Mouse (Mus musculus) midbrain, embryonic 16.5 days (tissue): ENCODE data around the gene Dnajc28. TPM values are rescaled to one million over a fixed set of nuclear protein-coding genes. Genes with fewer than 3 reads are reported as not detected.

ENCODE experiments used
- ATAC-seq: fragments of 200-750 bp; cut with Nextera tagmentation; 2 replicates; pipeline ENCODE4 v1.8.0; 2017; ENCODE audit warnings: moderate TSS enrichment
- H3K27ac ChIP-seq: fragments of 300-500 bp; sonication (generic); 2 replicates; pipeline ENCODE4 v1.5.1; 2014; ENCODE audit warnings: mild to moderate bottlenecking, low read length, mixed read lengths
- H3K27me3 ChIP-seq: fragments of 300-500 bp; sonication (generic); 2 replicates; pipeline ENCODE4 v1.6.1; 2014; ENCODE audit warnings: low read depth, low read length, mixed read lengths; ENCODE audit not compliant: control insufficient read depth, insufficient read depth
- H3K36me3 ChIP-seq: fragments of 300-500 bp; sonication (generic); 2 replicates; pipeline ENCODE4 v1.6.1; 2014; ENCODE audit warnings: mild to moderate bottlenecking, low read length, moderate library complexity, mixed read lengths; ENCODE audit not compliant: control insufficient read depth, insufficient read depth
- H3K4me1 ChIP-seq: fragments of 300-500 bp; sonication (generic); 2 replicates; pipeline ENCODE4 v1.6.1; 2014; ENCODE audit warnings: mild to moderate bottlenecking, low read length, mixed read lengths; ENCODE audit not compliant: control insufficient read depth, insufficient read depth
- H3K4me2 ChIP-seq: fragments of 300-500 bp; sonication (generic); 2 replicates; pipeline ENCODE4 v1.6.1; 2014; ENCODE audit warnings: mild to moderate bottlenecking, low read length, mixed read lengths
- H3K4me3 ChIP-seq: fragments of 300-500 bp; sonication (generic); 2 replicates; pipeline ENCODE4 v1.5.1; 2014; ENCODE audit warnings: low read depth, mild to moderate bottlenecking, low read length, moderate library complexity, mixed read lengths
- H3K9ac ChIP-seq: fragments of 300-500 bp; sonication (generic); 2 replicates; pipeline ENCODE4 v1.6.1; 2014; ENCODE audit warnings: low read depth, low read length, mixed read lengths
- H3K9me3 ChIP-seq: fragments of 300-500 bp; sonication (generic); replicated peaks from 2 replicates; pipeline ENCODE4 v1.6.1; 2014; ENCODE audit warnings: mild to moderate bottlenecking, low read length, mixed read lengths; ENCODE audit not compliant: control insufficient read depth, poor library complexity, severe bottlenecking
- WGBS: fragments of 180-500 bp; shearing (Covaris S2); extraction: QIAGEN DNeasy Blood & Tissue Kit; methylation state at CpG from one replicate; pipeline ENCODE4 v1.1.7; 2014; 5-methylcytosine and 5-hydroxymethylcytosine counted together
- polyA plus RNA-seq: library from polyadenylated mRNA; unstranded; fragments of >200 nt; fragmentation: Nextera tagmentation; extraction: Ambion mirVana; gene quantifications from 2 replicates; pipeline ENCODE4 v1.2.1, GENCODE M21; 2015

Gene Dnajc28
- polyA plus RNA-seq, 1 experiment from 2014 or later, result 7.3 TPM

DNA sequence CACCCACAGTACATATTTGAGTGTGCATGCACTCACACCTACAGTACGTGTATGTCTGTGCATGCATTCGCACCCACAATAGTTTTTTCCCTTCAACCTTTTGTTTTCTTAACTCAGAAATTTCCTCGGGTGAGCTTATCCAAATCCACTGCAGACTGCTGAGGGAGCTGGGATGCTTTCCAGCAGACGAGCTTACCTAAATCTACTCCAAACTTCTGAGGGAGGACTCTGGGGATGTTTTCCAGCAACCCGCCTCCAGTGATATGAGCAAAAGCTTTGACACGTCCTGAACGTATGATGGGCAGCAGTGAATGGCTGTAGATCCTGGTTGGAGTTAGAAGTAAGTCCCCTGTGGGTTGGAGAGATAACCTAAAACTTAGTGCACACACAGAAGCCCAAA is 9.0 kb upstream of the Dnajc28 start:
- H3K4me2 ChIP-seq, result no peak overlapping the region
- H3K9ac ChIP-seq, result no peak overlapping the region
- H3K9me3 ChIP-seq, result no peaks in the 10 kb centered on the region
- H3K4me3 ChIP-seq, result no peak overlapping the region
- WGBS, result 91% methylated on average over 7 of the region's 7 CpGs
- H3K4me1 ChIP-seq, result no peaks in the 10 kb centered on the region
- H3K27me3 ChIP-seq, result no peaks in the 10 kb centered on the region
- ATAC-seq, result no peak
- H3K27ac ChIP-seq, result no peak overlapping the region
- H3K36me3 ChIP-seq, result peaks cover 27% of the 10 kb centered on the region

- no peak for ATAC-seq
- H3K36me3 ChIP-seq, result peaks cover 19% of the 10 kb centered on the region
- H3K4me2 ChIP-seq, result no peak overlapping the region
- no peak overlapping the region for H3K9ac ChIP-seq
- 93% methylated on average over 9 of the region's 9 CpGs for WGBS
- H3K4me1 ChIP-seq, result peaks cover 3% of the 10 kb centered on the region; the same call in 1 of the 2 replicates
- no peaks in the 10 kb centered on the region for H3K27me3 ChIP-seq
- no peak overlapping the region for H3K4me3 ChIP-seq
- no peak overlapping the region for H3K27ac ChIP-seq
- H3K9me3 ChIP-seq, result no peaks in the 10 kb centered on the region
These were observed 4.2 kb upstream of the Dnajc28 start for GRCm38 (mm10) chr16:91623074-91623473.

GRCm38 (mm10) chr16:91620991-91621390 is 2.2 kb upstream of the Dnajc28 start:
- no peak overlapping the region for H3K4me2 ChIP-seq
- no peak overlapping the region for H3K9ac ChIP-seq
- peaks cover 5% of the 10 kb centered on the region; the same call in 1 of the 2 replicates for H3K4me1 ChIP-seq
- H3K36me3 ChIP-seq, result peaks cover 11% of the 10 kb centered on the region
- no peaks in the 10 kb centered on the region for H3K27me3 ChIP-seq
- 95% methylated on average over 11 of the region's 11 CpGs for WGBS
- no peak overlapping the region for H3K4me3 ChIP-seq
- no peaks in the 10 kb centered on the region for H3K9me3 ChIP-seq
- no peak overlapping the region for H3K27ac ChIP-seq
- ATAC-seq, result no peak

- no peaks in the 10 kb centered on the region for H3K9me3 ChIP-seq
- H3K36me3 ChIP-seq, result peaks cover 9% of the 10 kb centered on the region
- no peaks in the 10 kb centered on the region for H3K27me3 ChIP-seq
- H3K4me2 ChIP-seq, result no peak overlapping the region
- ATAC-seq, result no peak
- H3K4me1 ChIP-seq, result peaks cover 5% of the 10 kb centered on the region; the same call in 1 of the 2 replicates
- WGBS, result 95% methylated on average over 5 of the region's 5 CpGs
- H3K4me3 ChIP-seq, result no peak overlapping the region
- no peak overlapping the region for H3K9ac ChIP-seq
- H3K27ac ChIP-seq, result no peak overlapping the region
These were observed 1.4 kb upstream of the Dnajc28 start for GRCm38 (mm10) chr16:91620185-91620584.

DNA sequence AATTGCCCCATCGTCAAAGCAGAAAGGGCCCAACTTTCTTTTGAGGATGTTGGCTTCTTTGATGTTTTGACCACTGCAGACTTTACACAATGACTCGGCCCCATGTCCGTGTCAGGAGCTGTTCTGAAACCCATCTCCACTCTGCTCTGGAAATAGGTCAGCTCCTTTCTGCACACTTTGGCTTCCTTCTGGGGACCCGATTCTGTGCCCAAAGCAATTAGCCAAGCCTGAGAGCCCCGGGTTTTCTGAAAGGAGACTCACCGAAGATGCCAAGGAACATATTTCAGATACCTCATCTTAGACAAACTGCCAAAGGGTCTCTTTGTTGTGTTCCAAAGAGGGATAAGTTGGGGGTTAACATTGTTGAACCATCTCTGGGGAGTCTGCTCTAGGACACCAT is 4.3 kb downstream of the Dnajc28 start:
- H3K27ac ChIP-seq, result no peak overlapping the region
- H3K4me1 ChIP-seq, result peaks cover 5% of the 10 kb centered on the region; the same call in 1 of the 2 replicates
- WGBS, result 85% methylated on average over 6 of the region's 6 CpGs
- H3K4me3 ChIP-seq, result no peak overlapping the region
- no peak overlapping the region for H3K9ac ChIP-seq
- H3K27me3 ChIP-seq, result no peaks in the 10 kb centered on the region
- no peaks in the 10 kb centered on the region for H3K36me3 ChIP-seq
- H3K9me3 ChIP-seq, result no peaks in the 10 kb centered on the region
- no peak for ATAC-seq
- H3K4me2 ChIP-seq, result no peak overlapping the region

- no peaks in the 10 kb centered on the region for H3K36me3 ChIP-seq
- 70% methylated on average over 5 of the region's 5 CpGs for WGBS
- no peak overlapping the region for H3K9ac ChIP-seq
- ATAC-seq, result no peak
- H3K9me3 ChIP-seq, result no peaks in the 10 kb centered on the region
- H3K27me3 ChIP-seq, result no peaks in the 10 kb centered on the region
- no peak overlapping the region for H3K4me2 ChIP-seq
- H3K4me1 ChIP-seq, result no peaks in the 10 kb centered on the region
- no peak overlapping the region for H3K4me3 ChIP-seq
- H3K27ac ChIP-seq, result no peak overlapping the region
These were observed 6.3 kb downstream of the Dnajc28 start for GRCm38 (mm10) chr16:91612525-91612924.

- 69% methylated on average over 11 of the region's 11 CpGs for WGBS
- H3K4me1 ChIP-seq, result no peaks in the 10 kb centered on the region
- H3K4me3 ChIP-seq, result no peak overlapping the region
- no peak overlapping the region for H3K9ac ChIP-seq
- no peaks in the 10 kb centered on the region for H3K27me3 ChIP-seq
- ATAC-seq, result no peak
- no peak overlapping the region for H3K4me2 ChIP-seq
- no peaks in the 10 kb centered on the region for H3K36me3 ChIP-seq
- no peaks in the 10 kb centered on the region for H3K9me3 ChIP-seq
- H3K27ac ChIP-seq, result no peak overlapping the region
These were observed 7.6 kb downstream of the Dnajc28 start for GRCm38 (mm10) chr16:91611248-91611647.

DNA sequence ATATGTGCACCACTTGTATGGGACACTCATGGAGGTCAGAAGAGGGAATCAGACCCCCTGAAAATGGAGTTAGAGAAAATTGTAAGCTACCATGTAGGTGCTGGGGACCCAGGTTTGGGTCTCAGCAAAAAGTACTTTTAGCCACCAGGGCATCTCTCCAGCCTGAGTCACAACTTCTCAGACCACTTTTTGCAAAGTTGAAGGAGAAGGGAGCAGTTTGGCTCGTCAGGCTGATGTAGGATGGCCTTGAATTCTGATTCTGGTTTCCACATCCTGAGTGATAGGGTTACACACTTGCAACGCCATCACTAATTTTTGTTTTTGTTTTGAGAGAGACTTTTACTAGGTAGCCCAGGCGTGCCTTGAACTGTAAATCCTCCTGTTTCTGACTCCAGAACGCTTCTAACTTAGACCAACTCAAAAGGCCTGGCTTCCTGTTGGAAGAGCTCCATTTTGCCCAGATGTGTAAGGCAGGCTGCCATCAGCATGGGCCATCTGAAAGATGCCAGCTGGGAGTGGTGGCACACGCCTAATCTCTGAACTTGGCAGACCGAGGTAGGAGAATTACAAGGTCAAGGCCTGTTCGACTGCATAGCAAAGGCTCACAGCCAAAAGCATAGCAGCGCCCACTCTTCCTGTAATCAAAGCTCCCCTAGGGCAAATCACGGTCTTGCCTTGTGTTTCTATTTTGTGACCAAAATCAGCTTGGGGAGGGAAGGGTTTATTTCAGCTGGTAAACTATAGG is 9.2 kb downstream of the Dnajc28 start:
- H3K4me1 ChIP-seq, result no peaks in the 10 kb centered on the region
- no peak overlapping the region for H3K4me3 ChIP-seq
- no peaks in the 10 kb centered on the region for H3K36me3 ChIP-seq
- WGBS, result 77% methylated on average over 9 of the region's 9 CpGs
- no peak overlapping the region for H3K9ac ChIP-seq
- no peaks in the 10 kb centered on the region for H3K9me3 ChIP-seq
- H3K27me3 ChIP-seq, result no peaks in the 10 kb centered on the region
- no peak overlapping the region for H3K27ac ChIP-seq
- no peak overlapping the region for H3K4me2 ChIP-seq
- no peak for ATAC-seq

- Histone ChIP-seq H3K4me2 (no peak overlapping the region), H3K9ac (no peak overlapping the region), H3K4me3 (no peak overlapping the region), H3K27ac (no peak overlapping the region), H3K27me3 (no peaks in the 10 kb centered on the region), H3K36me3 (no peaks in the 10 kb centered on the region), H3K4me1 (no peaks in the 10 kb centered on the region), H3K9me3 (no peaks in the 10 kb centered on the region)
- WGBS, result 94% methylated on average over 8 of the region's 8 CpGs
- ATAC-seq, result no peak
These were observed 11.9 kb downstream of the Dnajc28 start for GRCm38 (mm10) chr16:91606958-91607357.
